In the genomic region with DNA sequence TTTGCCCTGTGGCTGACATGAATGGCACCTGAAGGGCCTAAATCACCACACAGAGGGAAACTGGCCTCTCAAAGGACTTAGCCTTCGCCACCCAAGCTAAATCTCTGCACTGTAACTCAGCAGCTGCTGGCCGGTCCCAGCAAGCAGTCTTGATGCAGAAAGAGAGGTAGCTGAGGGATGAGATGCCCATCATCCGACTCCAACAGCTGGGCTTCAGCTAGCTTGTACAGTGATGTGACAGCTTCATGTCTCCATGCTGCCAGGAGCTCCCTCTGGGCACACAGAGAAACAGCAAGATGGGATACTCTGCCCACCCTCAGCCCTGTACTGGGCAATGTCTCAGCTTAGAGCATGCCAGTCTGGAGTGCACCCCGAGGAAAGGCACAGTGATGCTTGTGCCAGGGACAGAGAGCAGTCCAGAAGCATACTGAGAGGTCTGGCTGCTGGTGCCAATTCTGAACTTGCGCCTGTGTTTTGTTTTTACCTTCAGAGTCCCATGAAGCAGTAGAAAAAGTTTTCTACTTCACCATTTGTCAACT, we compare ENCODE assay signal across 10 mouse cellular contexts. TPM values are rescaled to one million over a fixed set of nuclear protein-coding genes. Genes with fewer than 3 reads are reported as not detected.
DNase-seq lines count a peak whose midpoint lies in the region; ATAC-seq lines count a peak whose summit lies in the region.
"Had no signal": no experiment of that assay in that cellular context is flagged by ENCODE, and none has a peak within 500 bp of the region (broad histone marks: within the 10 kb centered on the region; RNA-seq: fewer than 3 reads in every experiment).

No protein-coding gene starts in this region.

- H3K36me3 ChIP-seq in hindbrain, embryonic 13.5 days, result no peaks in the 10 kb centered on the region
- H3K36me3 ChIP-seq in hindbrain, embryonic 11.5 days (ENCODE audit: control insufficient read depth, insufficient read depth, low read length), result no peaks in the 10 kb centered on the region
- no peaks in the 10 kb centered on the region for H3K36me3 ChIP-seq in hindbrain, embryonic 16.5 days (ENCODE audit: control insufficient read depth, insufficient read depth, low read length)

- peaks cover 74% of the 10 kb centered on the region for H3K4me1 ChIP-seq in hindbrain, embryonic 13.5 days (replicated peaks)
- peaks cover 9% of the 10 kb centered on the region for H3K4me1 ChIP-seq in hindbrain, embryonic 11.5 days (replicated peaks; ENCODE audit: control insufficient read depth, insufficient read depth, low read length)
- H3K4me1 ChIP-seq in hindbrain, embryonic 16.5 days (ENCODE audit: control insufficient read depth, insufficient read depth, low read depth, low read length), result peaks cover 24% of the 10 kb centered on the region

- 80% methylated on average over 5 of the region's 5 CpGs for WGBS in hindbrain, embryonic 13.5 days
- WGBS in hindbrain, embryonic 11.5 days, result 93% methylated on average over 5 of the region's 5 CpGs
- 57% methylated on average over 5 of the region's 5 CpGs for WGBS in hindbrain, embryonic 16.5 days

- ATAC-seq in hindbrain, embryonic 13.5 days (ENCODE audit: low FRiP score), result no peak
- no peak for ATAC-seq in hindbrain, embryonic 11.5 days (ENCODE audit: low FRiP score)
- ATAC-seq in hindbrain, embryonic 16.5 days, result no peak

- no peak for DNase-seq in hindbrain, embryonic 11.5 days (ENCODE audit: low spot score)
- DNase-seq in adipocyte (ENCODE audit: low spot score), result peak; percentile 57
- peak; percentile 63 for DNase-seq in cerebellum, adult 8-10 months
- DNase-seq in retina, embryonic 14.5 days (ENCODE audit: low spot score), result no peak
- DNase-seq in frontal cortex, postnatal 10 days (ENCODE audit: low spot score in 2 of 2), result no peak
- no peak for DNase-seq in kidney, adult 8-10 months

- H3K9me3 ChIP-seq in hindbrain, embryonic 13.5 days, result no peaks in the 10 kb centered on the region
- no peaks in the 10 kb centered on the region for H3K9me3 ChIP-seq in hindbrain, embryonic 11.5 days (ENCODE audit: control insufficient read depth, low read length)
- H3K9me3 ChIP-seq in hindbrain, embryonic 16.5 days (ENCODE audit: control insufficient read depth, low read length), result no peaks in the 10 kb centered on the region
- H3K9me3 ChIP-seq: G1E had no signal

- no peaks in the 10 kb centered on the region for H3K27me3 ChIP-seq in hindbrain, embryonic 13.5 days
- no peaks in the 10 kb centered on the region for H3K27me3 ChIP-seq in hindbrain, embryonic 11.5 days (ENCODE audit: control insufficient read depth, insufficient read depth, low read length)
- no peaks in the 10 kb centered on the region for H3K27me3 ChIP-seq in hindbrain, embryonic 16.5 days (replicated peaks; ENCODE audit: control insufficient read depth, insufficient read depth, low read length)

- H3K27ac ChIP-seq in hindbrain, embryonic 13.5 days, result peak overlapping the region; percentile 70
- H3K27ac ChIP-seq in hindbrain, embryonic 11.5 days (ENCODE audit: low read depth, low read length), result no peak overlapping the region
- peak overlapping the region; percentile 58; the same call in 1 of the 2 replicates for H3K27ac ChIP-seq in hindbrain, embryonic 16.5 days (ENCODE audit: low read depth, low read length)

- H3K4me2 ChIP-seq in hindbrain, embryonic 13.5 days, result 0 out of 2 replicates have a peak overlapping the region, but pooled peaks have one; percentile 3
- no peak overlapping the region for H3K4me2 ChIP-seq in hindbrain, embryonic 11.5 days (replicated peaks; ENCODE audit: low read depth, low read length)
- H3K4me2 ChIP-seq in hindbrain, embryonic 16.5 days (ENCODE audit: low read length), result no peak overlapping the region

- H3K4me3 ChIP-seq in hindbrain, embryonic 13.5 days, result no peak overlapping the region
- H3K4me3 ChIP-seq in hindbrain, embryonic 11.5 days (ENCODE audit: low read depth, low read length), result no peak overlapping the region
- no peak overlapping the region for H3K4me3 ChIP-seq in hindbrain, embryonic 16.5 days (ENCODE audit: low read length)

- H3K9ac ChIP-seq in hindbrain, embryonic 13.5 days, result peak overlapping the region; percentile 40; the same call in 1 of the 2 replicates
- H3K9ac ChIP-seq in hindbrain, embryonic 11.5 days (ENCODE audit: low read depth, low read length), result no peak overlapping the region
- H3K9ac ChIP-seq in hindbrain, embryonic 16.5 days (ENCODE audit: low read depth, low read length), result 0 out of 2 replicates have a peak overlapping the region, but pooled peaks have one; percentile 24

RNA-seq across cellular contexts. Expression of a gene that starts 9.3 kb away (rescaled TPM):
- polyA plus RNA-seq in hindbrain, embryonic 13.5 days (2015; fragmentation: Nextera tagmentation; extraction: Ambion mirVana), result 15.9 and 17.2 TPM in 2 replicates
- polyA plus RNA-seq in hindbrain, embryonic 11.5 days (2014; fragmentation: Nextera tagmentation; extraction: Ambion mirVana), result 17.8 and 22.1 TPM in 2 replicates
- 13.5 and 19.0 TPM in 2 replicates for polyA plus RNA-seq in hindbrain, embryonic 16.5 days (2015; fragmentation: Nextera tagmentation; extraction: Ambion mirVana)

RNA-seq across cellular contexts. Expression of a gene that starts 29.7 kb away (rescaled TPM):
- polyA plus RNA-seq in hindbrain, embryonic 13.5 days (2015; fragmentation: Nextera tagmentation; extraction: Ambion mirVana), result 20.5 and 22.6 TPM in 2 replicates
- polyA plus RNA-seq in hindbrain, embryonic 11.5 days (2014; fragmentation: Nextera tagmentation; extraction: Ambion mirVana), result 26.0 and 29.5 TPM in 2 replicates
- polyA plus RNA-seq in hindbrain, embryonic 16.5 days (2015; fragmentation: Nextera tagmentation; extraction: Ambion mirVana), result 36.2 and 37.3 TPM in 2 replicates

RNA-seq across cellular contexts. Expression of a gene that starts 39.7 kb away (rescaled TPM):
- polyA plus RNA-seq in hindbrain, embryonic 13.5 days (2015; fragmentation: Nextera tagmentation; extraction: Ambion mirVana), result 0.10 and 0.29 TPM in 2 replicates
- 0.07 TPM in 1 of 2 replicates, not detected in the other for polyA plus RNA-seq in hindbrain, embryonic 11.5 days (2014; fragmentation: Nextera tagmentation; extraction: Ambion mirVana)
- 0.32 and 0.35 TPM in 2 replicates for polyA plus RNA-seq in hindbrain, embryonic 16.5 days (2015; fragmentation: Nextera tagmentation; extraction: Ambion mirVana)
- polyA plus RNA-seq: G1E; heart, embryonic 14.5 days had no signal

RNA-seq across cellular contexts. Expression of a gene that starts 45.6 kb away (rescaled TPM):
- polyA plus RNA-seq in hindbrain, embryonic 13.5 days (2015; fragmentation: Nextera tagmentation; extraction: Ambion mirVana), result 0.29 and 0.43 TPM in 2 replicates
- polyA plus RNA-seq in hindbrain, embryonic 11.5 days (2014; fragmentation: Nextera tagmentation; extraction: Ambion mirVana), result 0.82 and 1.1 TPM in 2 replicates
- polyA plus RNA-seq in hindbrain, embryonic 16.5 days (2015; fragmentation: Nextera tagmentation; extraction: Ambion mirVana), result 0.35 and 0.60 TPM in 2 replicates

RNA-seq across cellular contexts. Expression of a gene that starts 56.2 kb away (rescaled TPM):
- polyA plus RNA-seq in hindbrain, embryonic 13.5 days (2015; fragmentation: Nextera tagmentation; extraction: Ambion mirVana), result 14.4 and 15.3 TPM in 2 replicates
- 19.4 and 21.7 TPM in 2 replicates for polyA plus RNA-seq in hindbrain, embryonic 11.5 days (2014; fragmentation: Nextera tagmentation; extraction: Ambion mirVana)
- polyA plus RNA-seq in hindbrain, embryonic 16.5 days (2015; fragmentation: Nextera tagmentation; extraction: Ambion mirVana), result 14.5 and 16.8 TPM in 2 replicates

Comparison
In these comparisons a context has a peak if more than half of its experiments do, and no peak if none do; other contexts are left out.
1. DNase-seq: peak in adipocyte (single experiment) and cerebellum, adult 8-10 months (single experiment); none in hindbrain, embryonic 11.5 days (single experiment), retina, embryonic 14.5 days (single experiment), frontal cortex, postnatal 10 days (0 of 2) and kidney, adult 8-10 months (0 of 2).